Mouse (Mus musculus): ENCODE measurements at regions not wholly inside any gene's neighbourhood (a gene's known extent, or its start where the extent isn't known, plus 50 kb on each side); places are given as distances from the start of the nearest gene placed in this dataset.
A peak's percentile ranks its signal among the peaks of the same experiment; 100 is the strongest.
"Not testable (repeated sequence)": the region's sequence is repeated elsewhere in the genome, so short reads cannot be mapped to it uniquely, and the experiment has no call there.

GRCm38 (mm10) chr1:115033894-115034293 lies 650.7 kb upstream of the Cntnap5a start:
- DNase-seq (ENCODE audit: low spot score), result peak; percentile 64

GRCm38 (mm10) chr1:115041701-115042100 lies 642.9 kb upstream of the Cntnap5a start:
- DNase-seq (ENCODE audit: low spot score), result not testable (repeated sequence)

GRCm38 (mm10) chr1:115058440-115058839 lies 626.1 kb upstream of the Cntnap5a start:
- no peak for DNase-seq (ENCODE audit: low spot score)
